Mouse (Mus musculus): ENCODE data around the gene Krt222. TPM values are rescaled to one million over a fixed set of nuclear protein-coding genes. Genes with fewer than 3 reads are reported as not detected.

Gene Krt222
- total RNA-seq, 1 experiment from 2014 or later: not detected

Other genes starting within 250 kb of the Krt222 start
- 622 and 650 TPM in 2 replicates for gene Top2a, start 219.9 kb downstream of the Krt222 start, total RNA-seq (2017)
- gene Igfbp4, start 202.8 kb downstream of the Krt222 start, total RNA-seq (2017): 177 and 183 TPM in 2 replicates
- gene Tns4, start 154.8 kb downstream of the Krt222 start, total RNA-seq (2017): 0.68 and 1.0 TPM in 2 replicates
- gene Ccr7, start 89.0 kb downstream of the Krt222 start, total RNA-seq (2017): not detected in 2 replicates
- gene Smarce1, start 13.1 kb downstream of the Krt222 start, total RNA-seq (2017): 222 and 341 TPM in 2 replicates
- not detected in 2 replicates for gene Krt24, start 41.2 kb upstream of the Krt222 start, total RNA-seq (2017)
- gene Krt25, start 78.9 kb upstream of the Krt222 start, total RNA-seq (2017): not detected in 2 replicates
- not detected in 2 replicates for gene Krt26, start 93.9 kb upstream of the Krt222 start, total RNA-seq (2017)
- gene Krt27, start 107.0 kb upstream of the Krt222 start, total RNA-seq (2017): not detected in 2 replicates
- not detected in 2 replicates for gene Krt28, start 130.8 kb upstream of the Krt222 start, total RNA-seq (2017)
- gene Krt10, start 145.3 kb upstream of the Krt222 start, total RNA-seq (2017): 0.50 TPM in 1 of 2 replicates, not detected in the other
- gene Krt12, start 178.2 kb upstream of the Krt222 start, total RNA-seq (2017): not detected in 2 replicates
- gene Krt20, start 194.1 kb upstream of the Krt222 start, total RNA-seq (2017): not detected in 2 replicates
- not detected in 2 replicates for gene Krt23, start 249.1 kb upstream of the Krt222 start, total RNA-seq (2017)